Mouse (Mus musculus): Measurements from ENCODE around the gene Odf2l. TPM values are rescaled to one million over a fixed set of nuclear protein-coding genes. Genes with fewer than 3 reads are reported as not detected.

Gene Odf2l
- polyA plus RNA-seq, 2 experiments: 16.1 to 23.5 TPM

- H3K27me3 ChIP-seq (ENCODE audit: control insufficient read depth, insufficient read depth, low read length): no peaks in the 10 kb centered on the region
- H3K9me3 ChIP-seq (ENCODE audit: control insufficient read depth, low read length): no peaks in the 10 kb centered on the region
- H3K4me2 ChIP-seq (replicated peaks; ENCODE audit: low read depth, low read length, severe bottlenecking): no peak overlapping the region
- no peak overlapping the region for H3K27ac ChIP-seq (replicated peaks; ENCODE audit: low read depth, low read length)
- no peaks in the 10 kb centered on the region for H3K36me3 ChIP-seq (ENCODE audit: control insufficient read depth, insufficient read depth, low read length)
- ATAC-seq (ENCODE audit: low FRiP score, low read depth): no peak
- WGBS: 84% methylated on average over 2 of the region's 2 CpGs
- DNase-seq (ENCODE audit: low spot score): no peak
- no peak overlapping the region for H3K4me3 ChIP-seq (replicated peaks; ENCODE audit: low read length)
- H3K9ac ChIP-seq (ENCODE audit: low read depth, low read length, severe bottlenecking): no peak overlapping the region
- TF ChIP-seq POLR2A (IDR thresholded peaks at IDR 0.05; ENCODE audit: borderline replicate concordance, extremely low read depth, insufficient read depth, insufficient read length): no peak
- H3K4me1 ChIP-seq (ENCODE audit: control insufficient read depth, insufficient read depth, low read length): no peaks in the 10 kb centered on the region
Observed at GRCm38 (mm10) chr3:145103321-145103720, 15.1 kb upstream of the Odf2l start.

GRCm38 (mm10) chr3:145103770-145104169, 14.6 kb upstream of the Odf2l start:
- WGBS: 66% methylated on average over 5 of the region's 5 CpGs
- DNase-seq (ENCODE audit: low spot score): no peak

GRCm38 (mm10) chr3:145105076-145105772, 13.2 kb upstream of the Odf2l start:
- peak; percentile 54 for DNase-seq (ENCODE audit: low spot score)
- no peak for ATAC-seq (ENCODE audit: low FRiP score, low read depth)
- WGBS: 67% methylated on average over 5 of the region's 5 CpGs
- Histone ChIP-seq H3K36me3 (ENCODE audit: control insufficient read depth, insufficient read depth, low read length) (no peaks in the 10 kb centered on the region), H3K4me3 (replicated peaks; ENCODE audit: low read length) (no peak overlapping the region), H3K4me1 (ENCODE audit: control insufficient read depth, insufficient read depth, low read length) (no peaks in the 10 kb centered on the region), H3K9me3 (ENCODE audit: control insufficient read depth, low read length) (no peaks in the 10 kb centered on the region), H3K4me2 (replicated peaks; ENCODE audit: low read depth, low read length, severe bottlenecking) (no peak overlapping the region), H3K27me3 (ENCODE audit: control insufficient read depth, insufficient read depth, low read length) (no peaks in the 10 kb centered on the region), H3K27ac (replicated peaks; ENCODE audit: low read depth, low read length) (no peak overlapping the region), H3K9ac (ENCODE audit: low read depth, low read length, severe bottlenecking) (no peak overlapping the region)
- TF ChIP-seq POLR2A (IDR thresholded peaks at IDR 0.05; ENCODE audit: borderline replicate concordance, extremely low read depth, insufficient read depth, insufficient read length): no peak

More at GRCm38 (mm10) chr3:145103770-145104169, 14.6 kb upstream of the Odf2l start:
- H3K36me3 ChIP-seq (ENCODE audit: control insufficient read depth, insufficient read depth, low read length): no peaks in the 10 kb centered on the region
- H3K27ac ChIP-seq (replicated peaks; ENCODE audit: low read depth, low read length): no peak overlapping the region
- no peaks in the 10 kb centered on the region for H3K9me3 ChIP-seq (ENCODE audit: control insufficient read depth, low read length)
- ATAC-seq (ENCODE audit: low FRiP score, low read depth): no peak
- no peaks in the 10 kb centered on the region for H3K27me3 ChIP-seq (ENCODE audit: control insufficient read depth, insufficient read depth, low read length)
- no peaks in the 10 kb centered on the region for H3K4me1 ChIP-seq (ENCODE audit: control insufficient read depth, insufficient read depth, low read length)
- no peak overlapping the region for H3K4me2 ChIP-seq (replicated peaks; ENCODE audit: low read depth, low read length, severe bottlenecking)
- no peak overlapping the region for H3K9ac ChIP-seq (ENCODE audit: low read depth, low read length, severe bottlenecking)
- no peak for TF ChIP-seq POLR2A (IDR thresholded peaks at IDR 0.05; ENCODE audit: borderline replicate concordance, extremely low read depth, insufficient read depth, insufficient read length)
- no peak overlapping the region for H3K4me3 ChIP-seq (replicated peaks; ENCODE audit: low read length)

GRCm38 (mm10) chr3:145105773-145106504, 12.4 kb upstream of the Odf2l start:
- no peak overlapping the region for H3K4me3 ChIP-seq (replicated peaks; ENCODE audit: low read length)
- 81% methylated on average over 5 of the region's 5 CpGs for WGBS
- no peak overlapping the region for H3K9ac ChIP-seq (ENCODE audit: low read depth, low read length, severe bottlenecking)
- H3K36me3 ChIP-seq (ENCODE audit: control insufficient read depth, insufficient read depth, low read length): no peaks in the 10 kb centered on the region
- no peak overlapping the region for H3K27ac ChIP-seq (replicated peaks; ENCODE audit: low read depth, low read length)
- H3K4me2 ChIP-seq (replicated peaks; ENCODE audit: low read depth, low read length, severe bottlenecking): no peak overlapping the region
- H3K4me1 ChIP-seq (ENCODE audit: control insufficient read depth, insufficient read depth, low read length): no peaks in the 10 kb centered on the region
- H3K27me3 ChIP-seq (ENCODE audit: control insufficient read depth, insufficient read depth, low read length): no peaks in the 10 kb centered on the region
- DNase-seq (ENCODE audit: low spot score): no peak
- H3K9me3 ChIP-seq (ENCODE audit: control insufficient read depth, low read length): no peaks in the 10 kb centered on the region
- no peak for TF ChIP-seq POLR2A (IDR thresholded peaks at IDR 0.05; ENCODE audit: borderline replicate concordance, extremely low read depth, insufficient read depth, insufficient read length)
- ATAC-seq (ENCODE audit: low FRiP score, low read depth): no peak

GRCm38 (mm10) chr3:145115169-145115568, 3.2 kb upstream of the Odf2l start:
- DNase-seq (ENCODE audit: low spot score): no peak
- H3K4me3 ChIP-seq (replicated peaks; ENCODE audit: low read length): no peak overlapping the region
- H3K4me1 ChIP-seq (ENCODE audit: control insufficient read depth, insufficient read depth, low read length): 0 out of 2 replicates have a peak, but pooled peaks cover 9% of the 10 kb centered on the region
- WGBS: 79% methylated on average over 2 of the region's 2 CpGs
- no peak for TF ChIP-seq POLR2A (IDR thresholded peaks at IDR 0.05; ENCODE audit: borderline replicate concordance, extremely low read depth, insufficient read depth, insufficient read length)
- H3K36me3 ChIP-seq (ENCODE audit: control insufficient read depth, insufficient read depth, low read length): no peaks in the 10 kb centered on the region
- H3K4me2 ChIP-seq (replicated peaks; ENCODE audit: low read depth, low read length, severe bottlenecking): no peak overlapping the region
- no peaks in the 10 kb centered on the region for H3K9me3 ChIP-seq (ENCODE audit: control insufficient read depth, low read length)
- H3K27ac ChIP-seq (replicated peaks; ENCODE audit: low read depth, low read length): no peak overlapping the region
- ATAC-seq (ENCODE audit: low FRiP score, low read depth): no peak
- H3K9ac ChIP-seq (ENCODE audit: low read depth, low read length, severe bottlenecking): no peak overlapping the region
- H3K27me3 ChIP-seq (ENCODE audit: control insufficient read depth, insufficient read depth, low read length): no peaks in the 10 kb centered on the region

Data from limb, embryonic 14.5 days (tissue).